Mouse (Mus musculus) liver, embryonic 14.5 days (tissue): Measurements from ENCODE around the gene Abcg1.

Experiments used
- CTCF ChIP-seq: IDR thresholded peaks from 2 replicates; pipeline ENCODE4 v1.5.1; 2016; ENCODE audit warnings: antibody characterized with exemption, low read depth, control low read depth
- EP300 ChIP-seq: IDR thresholded peaks from 2 replicates; pipeline ENCODE4 v1.6.1; 2016; ENCODE audit warnings: antibody characterized with exemption, low read depth

DNA sequence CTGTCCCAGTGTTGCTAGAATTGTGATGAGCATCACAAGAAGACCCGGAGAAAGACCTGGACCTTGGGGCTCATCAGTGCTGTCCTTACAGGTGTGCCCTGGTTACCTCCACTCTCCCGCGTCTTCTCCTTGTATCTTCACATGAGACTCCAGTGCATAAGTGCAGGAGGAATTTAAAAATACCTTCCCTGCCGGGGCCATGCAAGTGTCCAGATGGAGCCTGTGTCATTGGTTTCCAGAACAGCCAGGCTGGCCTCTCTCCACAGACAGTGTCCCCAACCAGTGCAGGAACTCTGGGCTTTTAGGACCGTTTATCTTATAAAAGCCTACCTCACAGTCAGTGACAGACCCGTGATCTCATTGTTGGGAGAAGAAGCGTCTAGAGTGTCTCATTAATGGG, 38.1 kb downstream of the Abcg1 start:
- TF ChIP-seq CTCF (no peak), EP300 (no peak)
